Mouse (Mus musculus): ENCODE results near the gene Btbd9. TPM values are rescaled to one million over a fixed set of nuclear protein-coding genes. Genes with fewer than 3 reads are reported as not detected.

Btbd9 gene
- polyA plus RNA-seq, 1 experiment, result 21.6 TPM

DNA sequence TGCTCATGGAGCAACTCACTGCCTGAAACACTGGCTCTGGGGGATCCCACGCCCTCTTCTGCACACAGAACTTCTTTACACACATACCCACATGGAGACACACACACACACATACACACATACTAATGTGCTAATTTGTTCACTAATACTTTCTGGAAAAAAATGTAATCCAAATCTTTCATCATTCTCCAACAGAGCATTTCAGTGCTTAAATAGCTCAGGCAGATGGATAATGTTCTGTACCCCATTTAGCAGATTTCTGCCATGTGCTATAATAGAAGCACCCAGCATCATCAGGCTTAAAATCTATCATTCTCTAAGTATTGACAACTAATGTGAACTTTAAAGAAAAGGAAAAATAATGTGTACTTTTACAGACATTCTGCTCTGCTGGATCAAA is 4.5 kb upstream of the Btbd9 start:
- TF ChIP-seq POLR2A (IDR thresholded peaks at IDR 0.05; ENCODE audit: insufficient read depth, low read length) (no peak), EP300 (IDR thresholded peaks at IDR 0.05; ENCODE audit: insufficient read depth, low read depth, low read length) (no peak), CTCF (IDR thresholded peaks at IDR 0.05; ENCODE audit: low read depth, low read length) (no peak)
- Histone ChIP-seq H3K9ac (ENCODE audit: low read depth, poor library complexity, severe bottlenecking) (no peak overlapping the region), H3K4me1 (ENCODE audit: control insufficient read depth, insufficient read depth, low read length) (no peaks in the 10 kb centered on the region), H3K27me3 (ENCODE audit: control insufficient read depth, insufficient read depth, low read length, poor library complexity, severe bottlenecking) (no peaks in the 10 kb centered on the region), H3K9me3 (replicated peaks; ENCODE audit: control insufficient read depth, insufficient read depth, low read length, poor library complexity, severe bottlenecking) (no peaks in the 10 kb centered on the region), H3K27ac (ENCODE audit: insufficient read depth, low read length) (no peak overlapping the region), H3K4me3 (ENCODE audit: low read depth, low read length) (no peak overlapping the region), H3K36me3 (ENCODE audit: control insufficient read depth, insufficient read depth, low read length, poor library complexity, severe bottlenecking) (no peaks in the 10 kb centered on the region)

DNA sequence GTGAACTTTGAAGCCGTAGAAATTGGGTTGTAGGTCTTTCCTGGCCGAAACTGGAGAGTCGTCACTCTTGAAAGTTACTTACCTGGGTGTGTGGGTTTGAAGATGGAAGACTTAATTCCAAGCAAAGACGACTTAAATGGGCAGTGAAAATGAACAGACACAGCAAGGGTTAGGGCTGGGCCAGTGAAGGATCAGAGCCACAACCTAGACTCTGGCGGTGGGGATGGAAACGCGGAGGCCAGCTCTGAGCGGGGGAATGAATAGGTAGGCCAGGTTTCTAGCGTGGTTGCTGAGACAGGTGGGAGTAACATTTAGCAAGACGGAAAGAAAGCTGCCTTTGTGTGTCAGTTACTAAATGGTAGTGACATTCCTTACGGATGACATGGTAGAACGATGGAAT is 658 bp upstream of the Btbd9 start:
- Histone ChIP-seq H3K9me3 (replicated peaks; ENCODE audit: control insufficient read depth, insufficient read depth, low read length, poor library complexity, severe bottlenecking) (no peaks in the 10 kb centered on the region), H3K4me3 (ENCODE audit: low read depth, low read length) (peak overlapping the region; percentile 80), H3K36me3 (ENCODE audit: control insufficient read depth, insufficient read depth, low read length, poor library complexity, severe bottlenecking) (no peaks in the 10 kb centered on the region), H3K27me3 (ENCODE audit: control insufficient read depth, insufficient read depth, low read length, poor library complexity, severe bottlenecking) (no peaks in the 10 kb centered on the region), H3K4me1 (ENCODE audit: control insufficient read depth, insufficient read depth, low read length) (no peaks in the 10 kb centered on the region), H3K27ac (ENCODE audit: insufficient read depth, low read length) (no peak overlapping the region), H3K9ac (ENCODE audit: low read depth, poor library complexity, severe bottlenecking) (peak overlapping the region; percentile 71)
- no peak for TF ChIP-seq POLR2A (IDR thresholded peaks at IDR 0.05; ENCODE audit: insufficient read depth, low read length)
- no peak for TF ChIP-seq EP300 (IDR thresholded peaks at IDR 0.05; ENCODE audit: insufficient read depth, low read depth, low read length)

DNA sequence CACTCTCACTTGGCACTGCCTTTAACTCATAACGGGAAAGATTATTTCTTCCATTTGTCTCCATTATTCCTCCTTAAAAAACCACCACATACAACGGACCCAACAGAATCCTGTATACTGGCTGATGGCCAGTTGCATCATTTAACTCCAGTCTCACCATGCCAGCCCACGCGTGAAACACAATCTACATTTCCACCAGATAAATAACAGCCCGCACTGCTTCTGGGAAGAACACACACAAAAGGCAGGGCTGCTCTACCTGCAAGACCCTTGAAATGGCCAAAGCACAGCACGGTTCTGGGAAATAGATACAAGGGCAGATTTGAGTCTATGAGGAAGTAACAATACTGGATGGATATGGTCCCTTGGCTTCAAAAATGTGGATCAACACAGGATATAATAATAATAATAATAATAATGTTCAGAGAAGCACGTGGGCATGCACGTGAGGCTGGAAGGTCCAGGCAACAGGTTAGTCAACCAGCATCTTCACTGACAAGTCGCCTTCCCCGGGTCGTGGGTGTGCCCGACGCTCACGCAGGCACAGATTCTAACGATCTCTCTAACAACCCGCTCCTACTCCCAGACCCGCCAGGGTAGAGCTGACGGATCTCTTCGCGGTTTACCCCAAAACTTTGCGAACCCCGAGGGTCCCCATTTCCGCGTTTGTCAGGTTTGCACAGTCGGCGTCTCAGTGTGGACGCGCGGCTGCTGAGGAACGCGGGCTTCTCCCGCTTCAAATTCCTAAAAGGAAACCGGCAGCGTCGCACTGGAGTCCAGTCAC is 975 bp downstream of the Btbd9 start:
- no peaks in the 10 kb centered on the region for H3K27me3 ChIP-seq (ENCODE audit: control insufficient read depth, insufficient read depth, low read length, poor library complexity, severe bottlenecking)
- H3K9ac ChIP-seq (ENCODE audit: low read depth, poor library complexity, severe bottlenecking), result peak overlapping the region; percentile 71
- no peaks in the 10 kb centered on the region for H3K4me1 ChIP-seq (ENCODE audit: control insufficient read depth, insufficient read depth, low read length)
- no peak overlapping the region for H3K27ac ChIP-seq (ENCODE audit: insufficient read depth, low read length)
- H3K4me3 ChIP-seq (ENCODE audit: low read depth, low read length), result peak overlapping the region; percentile 87
- TF ChIP-seq CTCF (IDR thresholded peaks at IDR 0.05; ENCODE audit: low read depth, low read length), result no peak
- no peak for TF ChIP-seq EP300 (IDR thresholded peaks at IDR 0.05; ENCODE audit: insufficient read depth, low read depth, low read length)
- no peak for TF ChIP-seq POLR2A (IDR thresholded peaks at IDR 0.05; ENCODE audit: insufficient read depth, low read length)
- H3K36me3 ChIP-seq (ENCODE audit: control insufficient read depth, insufficient read depth, low read length, poor library complexity, severe bottlenecking), result no peaks in the 10 kb centered on the region
- no peaks in the 10 kb centered on the region for H3K9me3 ChIP-seq (replicated peaks; ENCODE audit: control insufficient read depth, insufficient read depth, low read length, poor library complexity, severe bottlenecking)

DNA sequence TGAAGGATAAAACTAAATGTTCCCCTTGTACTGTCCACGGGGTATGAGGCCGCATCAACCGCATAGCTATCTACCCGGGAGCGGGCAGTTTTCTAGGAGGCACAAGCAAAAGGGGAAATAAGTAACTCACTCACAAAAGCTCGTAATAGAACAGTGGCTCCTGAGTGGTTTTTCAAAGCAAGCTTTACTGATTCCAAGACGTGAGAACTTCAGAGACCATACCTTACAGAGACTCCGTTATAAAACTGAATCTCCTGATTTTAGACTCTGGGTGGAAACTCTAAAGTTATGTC is 1.6 kb downstream of the Btbd9 start:
- Histone ChIP-seq H3K4me1 (ENCODE audit: control insufficient read depth, insufficient read depth, low read length) (no peaks in the 10 kb centered on the region), H3K27me3 (ENCODE audit: control insufficient read depth, insufficient read depth, low read length, poor library complexity, severe bottlenecking) (no peaks in the 10 kb centered on the region), H3K9ac (ENCODE audit: low read depth, poor library complexity, severe bottlenecking) (peak overlapping the region; percentile 71; the same call in 1 of the 2 replicates), H3K4me3 (ENCODE audit: low read depth, low read length) (no peak overlapping the region), H3K27ac (ENCODE audit: insufficient read depth, low read length) (no peak overlapping the region), H3K36me3 (ENCODE audit: control insufficient read depth, insufficient read depth, low read length, poor library complexity, severe bottlenecking) (no peaks in the 10 kb centered on the region), H3K9me3 (replicated peaks; ENCODE audit: control insufficient read depth, insufficient read depth, low read length, poor library complexity, severe bottlenecking) (no peaks in the 10 kb centered on the region)
- TF ChIP-seq POLR2A (IDR thresholded peaks at IDR 0.05; ENCODE audit: insufficient read depth, low read length), result no peak
- no peak for TF ChIP-seq CTCF (IDR thresholded peaks at IDR 0.05; ENCODE audit: low read depth, low read length)
- TF ChIP-seq EP300 (IDR thresholded peaks at IDR 0.05; ENCODE audit: insufficient read depth, low read depth, low read length), result no peak

DNA sequence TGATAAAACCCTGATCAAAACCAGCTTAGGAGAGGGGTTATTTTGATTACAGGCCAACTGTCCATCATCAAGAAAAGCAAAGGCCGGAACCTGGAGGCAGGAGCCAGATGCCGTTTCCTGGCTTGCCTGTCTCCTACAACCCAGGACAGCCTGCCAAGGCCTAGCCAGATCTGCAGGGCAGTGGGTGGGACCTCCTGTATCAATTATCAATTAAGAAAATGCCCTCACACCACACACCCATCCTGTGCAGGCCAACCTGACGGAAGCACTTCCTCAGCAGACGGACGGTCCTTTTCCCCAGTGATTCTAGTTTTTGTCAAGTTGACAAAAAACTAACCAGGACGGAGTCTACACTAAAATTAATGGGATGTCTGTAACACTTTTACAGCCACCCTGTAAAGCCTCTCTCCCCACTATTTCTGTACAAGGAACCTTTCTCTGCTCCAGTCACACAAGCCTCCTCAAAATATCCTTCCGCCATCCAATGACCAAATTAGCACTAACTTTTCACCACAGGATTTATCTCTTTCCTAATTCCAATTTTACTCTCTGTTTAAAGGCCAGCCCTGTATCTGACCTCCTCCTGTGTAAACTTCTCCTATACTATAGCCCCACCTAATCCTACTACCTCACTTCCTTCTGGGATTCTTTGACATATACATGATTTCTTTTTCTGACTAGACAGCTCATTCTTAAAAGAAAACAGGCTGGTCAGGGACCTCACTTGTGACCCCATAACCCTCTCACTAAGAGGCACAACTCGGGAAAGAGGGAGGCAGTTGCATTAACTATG is 2.1 kb downstream of the Btbd9 start:
- H3K9ac ChIP-seq (ENCODE audit: low read depth, poor library complexity, severe bottlenecking), result no peak overlapping the region
- no peaks in the 10 kb centered on the region for H3K36me3 ChIP-seq (ENCODE audit: control insufficient read depth, insufficient read depth, low read length, poor library complexity, severe bottlenecking)
- no peaks in the 10 kb centered on the region for H3K4me1 ChIP-seq (ENCODE audit: control insufficient read depth, insufficient read depth, low read length)
- no peaks in the 10 kb centered on the region for H3K27me3 ChIP-seq (ENCODE audit: control insufficient read depth, insufficient read depth, low read length, poor library complexity, severe bottlenecking)
- no peak for TF ChIP-seq POLR2A (IDR thresholded peaks at IDR 0.05; ENCODE audit: insufficient read depth, low read length)
- no peak for TF ChIP-seq CTCF (IDR thresholded peaks at IDR 0.05; ENCODE audit: low read depth, low read length)
- TF ChIP-seq EP300 (IDR thresholded peaks at IDR 0.05; ENCODE audit: insufficient read depth, low read depth, low read length), result no peak
- no peak overlapping the region for H3K4me3 ChIP-seq (ENCODE audit: low read depth, low read length)
- H3K27ac ChIP-seq (ENCODE audit: insufficient read depth, low read length), result no peak overlapping the region
- no peaks in the 10 kb centered on the region for H3K9me3 ChIP-seq (replicated peaks; ENCODE audit: control insufficient read depth, insufficient read depth, low read length, poor library complexity, severe bottlenecking)

DNA sequence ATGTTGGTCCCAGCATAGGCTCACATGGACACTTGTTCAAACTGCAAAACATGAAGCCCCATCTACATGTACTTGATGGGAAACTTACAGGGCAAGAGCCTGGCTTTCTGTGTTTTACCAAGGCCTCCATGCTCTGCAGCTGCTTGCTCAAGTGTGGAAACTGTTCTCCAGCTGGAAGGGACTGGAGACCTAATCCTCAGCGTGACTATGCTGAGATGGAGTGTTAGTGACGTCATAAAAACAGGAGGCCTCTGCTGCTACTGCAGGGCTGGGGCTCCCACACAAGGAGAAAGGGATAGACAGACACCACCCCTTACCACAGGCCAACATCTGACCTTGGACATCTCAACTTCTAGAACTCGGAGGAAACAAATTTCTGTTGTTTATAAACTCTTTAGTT is 5.3 kb downstream of the Btbd9 start:
- no peaks in the 10 kb centered on the region for H3K9me3 ChIP-seq (replicated peaks; ENCODE audit: control insufficient read depth, insufficient read depth, low read length, poor library complexity, severe bottlenecking)
- no peaks in the 10 kb centered on the region for H3K4me1 ChIP-seq (ENCODE audit: control insufficient read depth, insufficient read depth, low read length)
- H3K27ac ChIP-seq (ENCODE audit: insufficient read depth, low read length), result no peak overlapping the region
- H3K27me3 ChIP-seq (ENCODE audit: control insufficient read depth, insufficient read depth, low read length, poor library complexity, severe bottlenecking), result no peaks in the 10 kb centered on the region
- TF ChIP-seq CTCF (IDR thresholded peaks at IDR 0.05; ENCODE audit: low read depth, low read length) (no peak), EP300 (IDR thresholded peaks at IDR 0.05; ENCODE audit: insufficient read depth, low read depth, low read length) (no peak), POLR2A (IDR thresholded peaks at IDR 0.05; ENCODE audit: insufficient read depth, low read length) (no peak)
- no peak overlapping the region for H3K4me3 ChIP-seq (ENCODE audit: low read depth, low read length)
- no peak overlapping the region for H3K9ac ChIP-seq (ENCODE audit: low read depth, poor library complexity, severe bottlenecking)
- no peaks in the 10 kb centered on the region for H3K36me3 ChIP-seq (ENCODE audit: control insufficient read depth, insufficient read depth, low read length, poor library complexity, severe bottlenecking)
